Mouse (Mus musculus) MEL (cell line): ENCODE measurements at regions not wholly inside any gene's neighbourhood (a gene's known extent, or its start where the extent isn't known, plus 50 kb on each side); places are given as distances from the start of the nearest gene placed in this dataset.

Source experiments
- DNase-seq: peaks from one replicate; pipeline ENCODE4 v3.0.0; 2011; ENCODE audit warnings: low read depth, low spot score
- H3K27ac ChIP-seq: 2 replicates; pipeline ENCODE4 v1.5.1; 2012; ENCODE audit warnings: low read depth, mild to moderate bottlenecking, control low read depth, low read length, moderate library complexity; ENCODE audit not compliant: control insufficient read depth
- H3K27me3 ChIP-seq, 2 experiments: fragments of 150-350 bp in 1 of 2; sonication (generic) in 1 of 2; 2 replicates each; pipeline ENCODE4 v1.6.1; 2012; ENCODE audit warnings: low read length in 2 of 2, mild to moderate bottlenecking in 2 of 2, improper control_type of control experiment in 1 of 2, moderate library complexity in 1 of 2; ENCODE audit not compliant: insufficient read depth in 2 of 2, control insufficient read depth in 1 of 2
- H3K36me3 ChIP-seq, 2 experiments: 2 replicates each; pipeline ENCODE4 v1.6.1; 2012 to 2014; ENCODE audit warnings: low read length in 2 of 2, improper control_type of control experiment in 1 of 2, inconsistent platforms in 1 of 2, mild to moderate bottlenecking in 1 of 2; ENCODE audit not compliant: insufficient read depth in 2 of 2, control insufficient read depth in 1 of 2
- H3K4me1 ChIP-seq, 2 experiments: fragments of 150-350 bp in 1 of 2; sonication (generic) in 1 of 2; 2 replicates each; pipeline ENCODE4 v1.6.1; 2012; ENCODE audit warnings: low read length in 2 of 2, improper control_type of control experiment in 1 of 2, mild to moderate bottlenecking in 1 of 2; ENCODE audit not compliant: insufficient read depth in 2 of 2, control insufficient read depth in 1 of 2
- H3K4me3 ChIP-seq, 2 experiments: fragments of 150-350 bp in 1 of 2; sonication (generic) in 1 of 2; 2 replicates each; pipeline ENCODE4 v1.5.1; 2012; ENCODE audit warnings: low read depth in 2 of 2, low read length in 2 of 2, mild to moderate bottlenecking in 2 of 2, moderate library complexity in 2 of 2, control low read depth in 1 of 2, improper control_type of control experiment in 1 of 2; ENCODE audit not compliant: control insufficient read depth in 1 of 2, insufficient read depth in 1 of 2
- H3K79me2 ChIP-seq: 2 replicates; pipeline ENCODE4 v1.6.1; 2012; ENCODE audit warnings: mild to moderate bottlenecking, low read length, moderate library complexity; ENCODE audit not compliant: control insufficient read depth, poor library complexity, insufficient read depth
- H3K9ac ChIP-seq: 2 replicates; pipeline ENCODE4 v1.6.1; 2012; ENCODE audit warnings: low read depth, mild to moderate bottlenecking, control low read depth, low read length, moderate library complexity; ENCODE audit not compliant: control insufficient read depth, poor library complexity, severe bottlenecking
- H3K9me3 ChIP-seq: fragments of 150-350 bp; sonication (generic); replicated peaks from 2 replicates; pipeline ENCODE4 v1.6.1; 2012; ENCODE audit warnings: mild to moderate bottlenecking, low read length, improper control_type of control experiment, moderate library complexity; ENCODE audit not compliant: insufficient read depth
- BHLHE40 ChIP-seq: IDR thresholded peaks from 2 replicates; pipeline ENCODE4 v1.6.1; 2012; ENCODE audit warnings: low read depth, mild to moderate bottlenecking, inconsistent platforms, low read length, improper control_type of control experiment, borderline replicate concordance
- CHD1 ChIP-seq: IDR thresholded peaks from 2 replicates; pipeline ENCODE4 v1.6.1; 2012; ENCODE audit warnings: low read depth, mild to moderate bottlenecking, inconsistent platforms, low read length, improper control_type of control experiment
- E2F4 ChIP-seq: IDR thresholded peaks from 2 replicates; pipeline ENCODE4 v1.6.1; 2011; ENCODE audit warnings: low read depth, low read length, improper control_type of control experiment, borderline replicate concordance
- EP300 ChIP-seq, 2 experiments: IDR thresholded peaks; 2 replicates each; pipeline ENCODE4 v1.6.1; 2011; ENCODE audit warnings: improper control_type of control experiment in 2 of 2, low read length in 2 of 2, low read depth in 1 of 2, mild to moderate bottlenecking in 1 of 2
- ETS1 ChIP-seq: IDR thresholded peaks from 2 replicates; pipeline ENCODE4 v1.6.1; 2012; ENCODE audit warnings: low read depth, mild to moderate bottlenecking, inconsistent platforms, low read length, improper control_type of control experiment, moderate library complexity
- HCFC1 ChIP-seq: IDR thresholded peaks from 2 replicates; pipeline ENCODE4 v1.6.1; 2012; ENCODE audit warnings: low read depth, mild to moderate bottlenecking, inconsistent platforms, low read length, improper control_type of control experiment, moderate library complexity
- JUND ChIP-seq: IDR thresholded peaks from 2 replicates; pipeline ENCODE4 v1.6.1; 2011; ENCODE audit warnings: low read depth, mild to moderate bottlenecking, improper control_type of control experiment, low read length
- MAFK ChIP-seq: IDR thresholded peaks from 2 replicates; pipeline ENCODE4 v1.6.1; 2011; ENCODE audit warnings: low read depth, mild to moderate bottlenecking, low read length, improper control_type of control experiment, borderline replicate concordance
- MXI1 ChIP-seq: IDR thresholded peaks from 2 replicates; pipeline ENCODE4 v1.6.1; 2011; ENCODE audit warnings: mild to moderate bottlenecking, low read depth, low read length, improper control_type of control experiment
- NRF1 ChIP-seq: IDR thresholded peaks from 2 replicates; pipeline ENCODE4 v1.6.1; 2014; ENCODE audit warnings: low read depth, mild to moderate bottlenecking, inconsistent platforms, low read length, improper control_type of control experiment, moderate library complexity; ENCODE audit not compliant: poor library complexity, insufficient read depth, severe bottlenecking
- POLR2A ChIP-seq, 2 experiments: IDR thresholded peaks; 2 replicates each; pipeline ENCODE4 v1.6.1; 2011 to 2012; ENCODE audit warnings: low read length in 2 of 2, mild to moderate bottlenecking in 2 of 2, control low read depth in 1 of 2, improper control_type of control experiment in 1 of 2, low read depth in 1 of 2, moderate library complexity in 1 of 2; ENCODE audit not compliant: control insufficient read depth in 1 of 2, insufficient read depth in 1 of 2, poor library complexity in 1 of 2
- POLR2AphosphoS2 ChIP-seq: IDR thresholded peaks from 2 replicates; pipeline ENCODE4 v1.6.1; 2011; ENCODE audit warnings: low read length, improper control_type of control experiment
- RCOR1 ChIP-seq: IDR thresholded peaks from 2 replicates; pipeline ENCODE4 v1.6.1; 2012; ENCODE audit warnings: low read depth, mild to moderate bottlenecking, inconsistent platforms, low read length, improper control_type of control experiment
- SIN3A ChIP-seq: IDR thresholded peaks from 2 replicates; pipeline ENCODE4 v1.6.1; 2012; ENCODE audit warnings: low read length, improper control_type of control experiment, inconsistent platforms
- TAL1 ChIP-seq: IDR thresholded peaks from 2 replicates; pipeline ENCODE4 v1.6.1; 2012; ENCODE audit warnings: mild to moderate bottlenecking, inconsistent platforms, low read length, moderate library complexity, mixed read lengths
- TBP ChIP-seq: IDR thresholded peaks from 2 replicates; pipeline ENCODE4 v1.8.0; 2011; ENCODE audit warnings: low read depth, low read length, improper control_type of control experiment
- UBTF ChIP-seq: IDR thresholded peaks from 2 replicates; pipeline ENCODE4 v1.6.1; 2012; ENCODE audit warnings: low read depth, mild to moderate bottlenecking, inconsistent platforms, low read length, improper control_type of control experiment, moderate library complexity, borderline replicate concordance; ENCODE audit not compliant: insufficient read depth
- ZMIZ1 ChIP-seq: IDR thresholded peaks from 2 replicates; pipeline ENCODE4 v1.6.1; 2012; ENCODE audit warnings: low read depth, mild to moderate bottlenecking, inconsistent platforms, low read length, improper control_type of control experiment, moderate library complexity

DNA sequence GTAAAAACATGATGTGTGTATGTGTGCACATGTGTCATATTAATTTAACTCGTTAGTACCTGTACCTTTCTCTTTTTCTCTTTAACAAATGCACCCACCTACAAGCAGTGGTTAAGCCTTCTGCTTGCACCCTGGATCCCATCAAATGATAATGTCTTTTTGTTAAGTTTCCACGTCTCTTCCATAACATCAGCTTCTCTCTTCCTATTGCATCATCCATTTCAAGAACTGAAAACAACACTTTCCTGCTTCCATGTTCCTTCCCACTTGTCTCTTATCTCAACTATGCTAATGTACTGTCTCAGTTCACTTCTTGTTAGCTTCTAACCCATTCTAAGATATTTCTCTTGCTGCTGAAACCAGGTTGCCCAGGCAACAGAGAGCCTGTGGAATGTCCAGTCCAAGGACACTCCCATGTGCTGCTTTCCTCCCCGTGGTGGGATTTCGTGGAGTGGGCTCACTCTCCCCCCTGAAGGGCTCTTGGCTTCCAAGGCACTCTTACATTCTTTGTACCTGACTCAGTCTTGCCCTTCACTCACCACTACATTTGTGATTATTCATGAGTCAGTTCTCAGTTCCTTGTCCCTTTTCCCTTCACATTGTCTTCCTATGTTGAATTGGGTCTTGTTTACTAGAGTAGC, 479.8 kb upstream of the Nr2f1 start:
- no peak for TF ChIP-seq JUND
- TF ChIP-seq MXI1 = no peak
- no peak for TF ChIP-seq EP300 (IDR thresholded peaks at IDR 0.05; ENCODE audit: low read depth in 1 of 2, low read length in 2 of 2)
- TF ChIP-seq RCOR1 = no peak
- H3K9ac ChIP-seq = no peak overlapping the region
- no peak for DNase-seq
- no peak overlapping the region for H3K27ac ChIP-seq
- H3K4me3 ChIP-seq = no peak overlapping the region
- no peaks in the 10 kb centered on the region for H3K4me1 ChIP-seq
- H3K9me3 ChIP-seq = no peaks in the 10 kb centered on the region
- H3K27me3 ChIP-seq = no peaks in the 10 kb centered on the region
- no peaks in the 10 kb centered on the region for H3K79me2 ChIP-seq
- H3K36me3 ChIP-seq = no peaks in the 10 kb centered on the region

DNA sequence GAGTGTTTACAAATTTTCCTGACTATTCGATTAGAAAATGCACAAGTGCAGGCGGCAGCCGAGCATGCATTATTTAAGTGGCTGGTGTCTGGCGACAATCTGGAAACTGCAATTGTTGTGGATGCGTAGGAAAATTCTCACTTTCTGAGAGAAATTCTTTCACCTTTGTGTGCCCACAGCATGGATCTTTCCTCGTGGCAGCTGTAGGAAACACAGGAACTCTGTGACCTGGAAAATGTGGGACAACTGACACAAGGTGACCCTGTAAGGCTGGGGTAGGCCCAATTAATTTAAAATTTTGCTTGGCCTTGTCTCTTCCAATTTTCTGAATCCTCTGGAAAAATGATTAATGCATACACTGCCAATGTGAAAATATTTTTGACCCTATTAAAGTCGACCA, 478.7 kb upstream of the Nr2f1 start:
- no peak overlapping the region for H3K27ac ChIP-seq
- H3K4me1 ChIP-seq = no peaks in the 10 kb centered on the region
- H3K4me3 ChIP-seq = no peak overlapping the region
- H3K79me2 ChIP-seq = no peaks in the 10 kb centered on the region
- H3K9me3 ChIP-seq = no peaks in the 10 kb centered on the region
- no peaks in the 10 kb centered on the region for H3K36me3 ChIP-seq
- no peaks in the 10 kb centered on the region for H3K27me3 ChIP-seq
- no peak for DNase-seq
- TF ChIP-seq JUND (no peak), BHLHE40 (no peak), E2F4 (no peak), ZMIZ1 (no peak), ETS1 (no peak), CHD1 (no peak), NRF1 (no peak), RCOR1 (no peak), MAFK (no peak), UBTF (no peak), HCFC1 (no peak), POLR2AphosphoS2 (no peak), TBP (no peak), SIN3A (no peak), TAL1 (no peak), POLR2A (IDR thresholded peaks at IDR 0.05; ENCODE audit: control insufficient read depth in 1 of 2, insufficient read depth in 1 of 2, low read depth in 1 of 2, low read length in 2 of 2, poor library complexity in 1 of 2) (no peak)
- no peak overlapping the region for H3K9ac ChIP-seq
